Mouse (Mus musculus) regulatory T cell (primary cell): ENCODE results near the gene Six1.

Source experiments
- in situ Hi-C: fragments of 300-600 bp; cut with MboI, MseI; formaldehyde crosslinking; loops from one replicate; pipeline ENCODE4 v1.15.1; 2025; ENCODE audit warnings: high pct_unique_total_duplicates

The Six1 gene

GRCm38 (mm10) chr12:73050305-73050704 is 3.4 kb downstream of the Six1 start:
- in situ Hi-C loops = loop anchor here (5.0 kb wide), 1 partner anchor 62 kb away; the partner anchor contains the start of gene Six4

GRCm38 (mm10) chr12:73049520-73050225 is 4.0 kb downstream of the Six1 start:
- in situ Hi-C loops = loop anchor here (5.0 kb wide), 1 partner anchor 63 kb away; the partner anchor contains the start of gene Six4

GRCm38 (mm10) chr12:73048537-73048936 is 5.2 kb downstream of the Six1 start:
- in situ Hi-C loops = no loop called here

- in situ Hi-C loops = no loop called here
Observed at GRCm38 (mm10) chr12:73047576-73047975, 6.1 kb downstream of the Six1 start.

GRCm38 (mm10) chr12:73046607-73047180 is 7.0 kb downstream of the Six1 start:
- in situ Hi-C loops = no loop called here

- in situ Hi-C loops = no loop called here
Observed at GRCm38 (mm10) chr12:73045724-73046606, 7.7 kb downstream of the Six1 start.

GRCm38 (mm10) chr12:73045046-73045723 is 8.5 kb downstream of the Six1 start:
- in situ Hi-C loops = no loop called here

- in situ Hi-C loops = no loop called here
Observed at GRCm38 (mm10) chr12:73044221-73045045, 9.3 kb downstream of the Six1 start.

- in situ Hi-C loops = no loop called here
Observed at GRCm38 (mm10) chr12:73043396-73044167, 10.1 kb downstream of the Six1 start.

GRCm38 (mm10) chr12:73042903-73043302 is 10.8 kb downstream of the Six1 start:
- in situ Hi-C loops = no loop called here

GRCm38 (mm10) chr12:73042406-73042805 is 11.3 kb downstream of the Six1 start:
- in situ Hi-C loops = no loop called here

- in situ Hi-C loops = no loop called here
Observed at GRCm38 (mm10) chr12:73041256-73041630, 12.4 kb downstream of the Six1 start.

GRCm38 (mm10) chr12:73040563-73041255 is 13.0 kb downstream of the Six1 start:
- in situ Hi-C loops = no loop called here

GRCm38 (mm10) chr12:73039939-73040562 is 13.6 kb downstream of the Six1 start:
- in situ Hi-C loops = no loop called here

- in situ Hi-C loops = no loop called here
Observed at GRCm38 (mm10) chr12:73038992-73039938, 14.4 kb downstream of the Six1 start.

GRCm38 (mm10) chr12:73038441-73038991 is 15.2 kb downstream of the Six1 start:
- in situ Hi-C loops = no loop called here

- in situ Hi-C loops = no loop called here
Observed at GRCm38 (mm10) chr12:73037385-73038160, 16.1 kb downstream of the Six1 start.
